Mouse (Mus musculus) embryonic facial prominence, embryonic 11.5 days (tissue): ENCODE results near the gene Mast4. TPM values are rescaled to one million over a fixed set of nuclear protein-coding genes. Genes with fewer than 3 reads are reported as not detected.

ENCODE experiments used
- ATAC-seq: fragments of 200-750 bp; cut with Nextera tagmentation; replicated peaks from 2 replicates; pipeline ENCODE4 v1.8.0; 2017; ENCODE audit warnings: low read depth; ENCODE audit not compliant: insufficient number of reproducible peaks, low FRiP score, low TSS enrichment
- DNase-seq: peaks from one replicate; pipeline ENCODE4 v3.0.0-alpha.2; 2015; ENCODE audit warnings: low spot score
- H3K27ac ChIP-seq: fragments of 300-500 bp; sonication (generic); replicated peaks from 2 replicates; pipeline ENCODE4 v1.5.1; 2014; ENCODE audit warnings: mild to moderate bottlenecking, low read depth, low read length, control low read depth
- H3K27me3 ChIP-seq: fragments of 300-500 bp; sonication (generic); 2 replicates; pipeline ENCODE4 v1.6.1; 2014; ENCODE audit warnings: mild to moderate bottlenecking, low read length, moderate library complexity, mixed read lengths; ENCODE audit not compliant: control insufficient read depth, insufficient read depth
- H3K36me3 ChIP-seq: fragments of 300-500 bp; sonication (generic); replicated peaks from 2 replicates; pipeline ENCODE4 v1.6.1; 2014; ENCODE audit warnings: low read depth, mild to moderate bottlenecking, low read length, moderate library complexity, mixed read lengths; ENCODE audit not compliant: control insufficient read depth, insufficient read depth
- H3K4me1 ChIP-seq: fragments of 300-500 bp; sonication (generic); 2 replicates; pipeline ENCODE4 v1.6.1; 2014; ENCODE audit warnings: low read length, mixed read lengths; ENCODE audit not compliant: control insufficient read depth, insufficient read depth
- H3K4me2 ChIP-seq: fragments of 300-500 bp; sonication (generic); 2 replicates; pipeline ENCODE4 v1.6.1; 2014; ENCODE audit warnings: low read depth, mild to moderate bottlenecking, control low read depth, low read length, moderate library complexity
- H3K4me3 ChIP-seq: fragments of 300-500 bp; sonication (generic); 2 replicates; pipeline ENCODE4 v1.5.1; 2014; ENCODE audit warnings: low read depth, low read length, control low read depth
- H3K9ac ChIP-seq: fragments of 300-500 bp; sonication (generic); replicated peaks from 2 replicates; pipeline ENCODE4 v1.6.1; 2014; ENCODE audit warnings: mild to moderate bottlenecking, control low read depth, low read length
- H3K9me3 ChIP-seq: fragments of 300-500 bp; sonication (generic); replicated peaks from 2 replicates; pipeline ENCODE4 v1.6.1; 2016; ENCODE audit warnings: mild to moderate bottlenecking, low read length, inconsistent platforms, mixed read lengths; ENCODE audit not compliant: control insufficient read depth
- WGBS: fragments of 180-500 bp; shearing (Covaris S2); extraction: QIAGEN DNeasy Blood & Tissue Kit; methylation state at CpG from one replicate; pipeline ENCODE4 v1.1.7; 2014; 5-methylcytosine and 5-hydroxymethylcytosine counted together
- polyA plus RNA-seq: library from polyadenylated mRNA; unstranded; fragments of >200 nt; fragmentation: Nextera tagmentation; extraction: Ambion mirVana; gene quantifications from 2 replicates; pipeline ENCODE4 v1.2.1, GENCODE M21; 2014

The Mast4 gene
- polyA plus RNA-seq, 1 experiment from 2014 or later: 17.1 TPM

DNA sequence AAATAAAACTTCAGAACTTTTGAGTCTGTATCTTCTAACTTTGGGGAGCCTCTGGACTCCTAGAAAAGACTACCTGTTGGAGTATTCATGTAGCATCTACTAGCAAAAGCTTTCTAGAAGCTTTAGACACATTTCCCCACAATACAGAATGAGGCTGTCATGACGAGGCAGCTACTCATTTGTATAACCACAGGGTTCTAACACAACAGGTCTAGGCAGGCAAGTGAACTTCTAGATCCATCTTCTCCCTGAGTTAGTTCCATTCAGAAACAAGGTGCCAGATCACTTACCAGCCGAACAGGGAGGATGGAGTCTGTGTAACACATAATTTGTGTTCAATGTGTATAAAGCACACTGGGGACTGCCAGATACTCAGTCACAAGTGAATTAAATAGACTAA lies 608.4 kb downstream of the Mast4 start:
- 76% methylated on average over 2 of the region's 2 CpGs for WGBS
- Histone ChIP-seq H3K4me1 (no peaks in the 10 kb centered on the region), H3K27me3 (no peaks in the 10 kb centered on the region), H3K9ac (no peak overlapping the region), H3K27ac (no peak overlapping the region), H3K36me3 (no peaks in the 10 kb centered on the region), H3K4me3 (no peak overlapping the region), H3K9me3 (no peaks in the 10 kb centered on the region), H3K4me2 (no peak overlapping the region)
- ATAC-seq: no peak
- no peak for DNase-seq

DNA sequence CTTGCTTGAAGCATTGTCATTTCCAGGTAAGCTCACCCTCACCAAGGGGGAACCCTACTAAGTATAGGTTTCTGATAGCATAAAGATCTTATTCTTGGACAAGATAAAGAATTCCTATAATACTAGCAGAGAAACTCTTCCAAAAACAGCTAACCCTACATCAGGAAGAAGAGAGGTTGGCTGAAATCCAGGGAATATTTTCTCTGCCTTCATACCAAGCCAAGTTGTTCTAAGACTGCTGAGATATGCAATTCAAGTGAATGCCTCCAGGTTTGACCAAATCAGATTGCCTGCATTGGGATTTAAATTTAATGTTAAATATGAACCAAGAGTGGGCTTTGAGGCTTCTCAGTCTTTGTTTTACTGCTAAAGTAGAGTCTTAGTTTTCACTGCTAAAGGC lies 608.9 kb downstream of the Mast4 start:
- H3K4me2 ChIP-seq: no peak overlapping the region
- H3K27me3 ChIP-seq: no peaks in the 10 kb centered on the region
- ATAC-seq (no peak), DNase-seq (no peak)
- no peaks in the 10 kb centered on the region for H3K36me3 ChIP-seq
- no peaks in the 10 kb centered on the region for H3K9me3 ChIP-seq
- no peak overlapping the region for H3K27ac ChIP-seq
- H3K4me1 ChIP-seq: no peaks in the 10 kb centered on the region
- no peak overlapping the region for H3K9ac ChIP-seq
- no peak overlapping the region for H3K4me3 ChIP-seq

DNA sequence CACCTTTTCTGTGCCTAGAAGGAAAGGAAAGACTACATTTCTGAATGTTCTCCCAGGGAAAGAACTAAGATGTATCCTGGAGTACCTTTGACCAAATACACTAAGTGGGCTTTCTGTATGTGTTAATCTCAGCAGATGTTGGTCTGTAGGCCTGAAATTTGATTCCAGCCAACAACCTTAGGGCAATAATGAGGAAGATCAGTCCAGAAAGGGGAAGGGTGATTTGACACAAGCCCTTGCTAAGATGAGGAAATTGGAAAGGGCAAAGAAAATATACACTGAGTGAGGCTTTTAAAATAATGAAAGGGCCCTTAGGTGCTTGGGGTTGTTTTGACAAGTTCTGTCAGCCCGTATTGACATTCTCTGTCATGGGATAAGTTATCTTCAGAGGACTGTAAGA lies 617.3 kb downstream of the Mast4 start:
- DNase-seq: no peak
- Histone ChIP-seq H3K4me1 (no peaks in the 10 kb centered on the region), H3K9ac (no peak overlapping the region), H3K36me3 (no peaks in the 10 kb centered on the region), H3K27ac (no peak overlapping the region), H3K4me3 (no peak overlapping the region), H3K27me3 (no peaks in the 10 kb centered on the region), H3K4me2 (no peak overlapping the region), H3K9me3 (no peaks in the 10 kb centered on the region)
- WGBS: 41% methylated on average over 1 of the region's 1 CpGs
- ATAC-seq: no peak

DNA sequence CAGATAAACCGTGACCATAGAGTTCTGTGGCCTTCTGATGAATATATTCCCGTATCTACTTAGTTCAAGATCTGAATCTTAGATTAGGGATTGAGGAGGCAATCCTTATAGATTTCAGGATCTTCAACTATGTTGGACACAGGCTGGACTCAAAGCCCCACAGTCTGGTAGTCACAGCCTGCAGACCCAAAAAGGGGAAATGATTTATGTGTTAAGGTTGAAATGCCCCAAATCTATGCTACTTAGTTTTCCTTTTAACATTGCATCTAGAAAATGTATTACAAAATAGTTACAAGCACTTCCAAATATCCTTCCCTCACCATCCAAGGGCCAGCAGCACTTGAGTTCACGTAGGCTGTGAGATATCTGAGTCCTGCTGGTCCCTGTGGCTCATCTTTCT lies 633.6 kb downstream of the Mast4 start:
- no peak overlapping the region for H3K27ac ChIP-seq
- H3K9ac ChIP-seq: no peak overlapping the region
- WGBS: 89% methylated on average over 3 of the region's 3 CpGs
- H3K4me1 ChIP-seq: peaks cover 5% of the 10 kb centered on the region
- H3K4me3 ChIP-seq: no peak overlapping the region
- no peak for DNase-seq
- no peaks in the 10 kb centered on the region for H3K27me3 ChIP-seq
- H3K36me3 ChIP-seq: no peaks in the 10 kb centered on the region
- ATAC-seq: no peak
- H3K9me3 ChIP-seq: no peaks in the 10 kb centered on the region
- H3K4me2 ChIP-seq: no peak overlapping the region

DNA sequence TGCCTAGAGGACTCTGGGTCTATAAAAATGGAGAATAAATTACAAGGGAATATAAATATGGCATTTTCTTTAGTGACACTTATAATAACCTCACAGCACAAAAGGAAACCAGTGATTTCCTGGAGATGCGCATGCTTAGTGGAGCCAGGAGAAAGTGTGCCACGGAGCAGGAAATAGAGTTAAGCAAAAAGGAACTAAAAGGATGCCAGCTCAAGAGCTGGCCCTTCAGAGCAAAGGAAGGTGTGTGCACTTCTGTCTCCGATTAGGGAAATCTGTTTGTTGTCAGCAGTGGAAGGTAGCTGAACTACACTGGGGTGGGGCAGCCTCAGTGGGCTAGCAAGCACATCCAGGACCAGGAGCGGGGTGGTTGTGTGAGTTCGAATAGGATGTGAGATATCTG lies 634.1 kb downstream of the Mast4 start:
- no peak for DNase-seq
- Histone ChIP-seq H3K4me3 (no peak overlapping the region), H3K9ac (no peak overlapping the region), H3K36me3 (no peaks in the 10 kb centered on the region), H3K9me3 (no peaks in the 10 kb centered on the region), H3K27me3 (no peaks in the 10 kb centered on the region), H3K4me2 (no peak overlapping the region), H3K27ac (no peak overlapping the region), H3K4me1 (peaks cover 5% of the 10 kb centered on the region)
- no peak for ATAC-seq
- WGBS: 86% methylated on average over 5 of the region's 5 CpGs

DNA sequence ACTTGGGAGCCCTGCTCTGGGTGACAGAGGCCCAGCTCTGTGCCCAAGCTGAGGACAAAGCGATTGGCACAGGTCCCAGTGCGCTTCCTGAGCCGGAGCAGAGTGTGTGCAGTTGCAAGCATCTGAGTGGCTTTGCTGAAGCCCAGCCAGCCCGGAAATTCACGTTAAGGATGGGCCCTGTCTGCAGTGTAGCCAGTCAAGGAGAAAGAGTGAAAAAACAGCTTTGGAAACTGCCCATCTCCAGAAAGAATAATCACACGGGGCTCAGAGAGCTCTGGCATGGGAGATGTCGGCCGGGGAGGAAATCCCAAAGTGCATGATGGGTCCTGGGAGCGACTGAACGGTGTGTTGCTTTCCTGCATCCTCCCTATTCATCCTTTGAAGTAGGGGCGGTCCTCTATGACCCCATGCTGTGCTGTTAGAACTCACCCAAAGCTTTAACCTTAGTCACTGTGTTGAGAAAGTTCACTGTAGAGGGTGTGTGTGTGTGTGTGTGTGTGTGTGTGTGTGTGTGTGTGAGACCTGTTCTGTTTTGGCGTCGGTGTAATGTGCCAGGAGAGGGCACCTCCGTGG lies 635.5 kb downstream of the Mast4 start:
- H3K9me3 ChIP-seq: no peaks in the 10 kb centered on the region
- no peak overlapping the region for H3K27ac ChIP-seq
- ATAC-seq: 0 out of 2 replicates have a peak, but pooled peaks have one; percentile 48
- H3K9ac ChIP-seq: peak overlapping the region; percentile 43
- H3K4me2 ChIP-seq: peak overlapping the region; percentile 1; the same call in 1 of the 2 replicates
- no peaks in the 10 kb centered on the region for H3K27me3 ChIP-seq
- H3K4me1 ChIP-seq: peaks cover 5% of the 10 kb centered on the region
- H3K36me3 ChIP-seq: no peaks in the 10 kb centered on the region
- no peak for DNase-seq
- 44% methylated on average over 14 of the region's 14 CpGs for WGBS
- no peak overlapping the region for H3K4me3 ChIP-seq

DNA sequence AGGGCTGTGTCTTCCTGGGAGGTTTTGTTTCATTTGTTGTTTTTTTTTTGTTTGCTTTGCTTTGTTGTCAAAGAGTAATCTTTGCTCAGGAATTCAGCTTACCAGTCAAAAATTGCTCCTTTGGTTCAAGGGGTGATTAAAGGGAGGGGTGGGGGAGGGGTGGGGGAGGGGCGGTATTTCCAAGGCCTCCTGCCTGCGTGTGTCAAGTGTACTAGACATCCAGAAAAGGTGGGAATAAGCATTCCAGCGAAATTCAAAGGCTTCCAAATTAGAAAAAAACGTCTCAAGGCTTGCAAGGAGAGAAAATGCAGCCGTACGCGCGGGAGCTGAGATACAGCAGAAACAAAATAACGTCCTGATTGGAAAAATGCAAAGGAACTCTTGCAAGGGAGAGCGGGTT lies 636.0 kb downstream of the Mast4 start:
- 33% methylated on average over 10 of the region's 10 CpGs for WGBS
- Histone ChIP-seq H3K9me3 (no peaks in the 10 kb centered on the region), H3K36me3 (no peaks in the 10 kb centered on the region), H3K27me3 (no peaks in the 10 kb centered on the region), H3K4me1 (peaks cover 5% of the 10 kb centered on the region), H3K27ac (no peak overlapping the region), H3K9ac (peak overlapping the region; percentile 43), H3K4me2 (peak overlapping the region; percentile 1; the same call in 1 of the 2 replicates), H3K4me3 (no peak overlapping the region)
- DNase-seq: peak; percentile 22
- ATAC-seq: no peak

DNA sequence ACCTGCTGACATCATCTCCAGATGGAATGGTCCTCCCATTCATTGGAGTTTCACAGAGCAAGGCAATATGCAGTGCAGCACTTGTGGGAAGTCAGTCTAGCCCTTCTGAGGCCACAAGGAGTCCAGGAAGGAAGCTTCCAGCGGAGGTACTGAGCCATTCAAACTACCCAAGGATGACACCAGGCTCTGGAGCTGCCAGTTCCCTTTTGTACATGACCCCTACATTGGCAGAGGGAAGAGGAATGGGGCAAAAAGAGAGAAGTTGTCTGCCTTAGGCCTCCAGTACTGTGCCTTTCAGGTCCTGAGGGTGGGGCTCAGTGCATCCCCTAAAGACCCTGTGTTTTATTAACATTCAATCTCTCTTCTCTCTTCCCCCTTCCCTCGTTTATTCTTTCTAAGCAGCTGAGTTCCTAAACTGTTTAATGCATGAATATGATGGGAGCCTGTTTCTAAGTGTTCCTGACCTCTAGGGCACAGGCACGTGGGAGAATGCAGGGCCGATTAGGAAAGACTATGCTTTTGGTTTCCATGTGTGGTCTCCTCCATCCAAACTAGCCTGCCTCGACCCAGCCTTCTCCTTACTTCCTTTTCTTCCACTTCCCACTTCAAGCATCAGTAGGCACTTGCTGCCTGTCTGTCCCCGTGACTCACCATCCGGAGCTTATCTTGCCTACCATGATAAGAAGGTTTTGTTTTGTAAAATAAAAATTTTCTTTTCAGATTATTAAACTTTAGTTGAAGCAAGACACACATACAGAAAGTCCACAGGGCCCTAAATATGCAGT lies 639.0 kb downstream of the Mast4 start:
- no peak overlapping the region for H3K4me3 ChIP-seq
- H3K36me3 ChIP-seq: no peaks in the 10 kb centered on the region
- no peak overlapping the region for H3K4me2 ChIP-seq
- H3K4me1 ChIP-seq: peaks cover 5% of the 10 kb centered on the region
- DNase-seq: no peak
- WGBS: 70% methylated on average over 7 of the region's 7 CpGs
- no peaks in the 10 kb centered on the region for H3K9me3 ChIP-seq
- no peak overlapping the region for H3K27ac ChIP-seq
- no peak overlapping the region for H3K9ac ChIP-seq
- ATAC-seq: no peak
- H3K27me3 ChIP-seq: no peaks in the 10 kb centered on the region
